Mouse (Mus musculus) kidney, postnatal 14 days (tissue): ENCODE measurements at regions not wholly inside any gene's neighbourhood (a gene's known extent, or its start where the extent isn't known, plus 50 kb on each side); places are given as distances from the start of the nearest gene placed in this dataset.
"Not testable (repeated sequence)": the region's sequence is repeated elsewhere in the genome, so short reads cannot be mapped to it uniquely, and the experiment has no call there.

Experiments
- DNase-seq: peaks from one replicate; pipeline ENCODE4 v3.0.0; 2022; ENCODE audit warnings: mixed read lengths

GRCm38 (mm10) chr12:65424506-65424905 lies 199.2 kb downstream of the Wdr20rt start:
- DNase-seq = no peak

- no peak for DNase-seq
Measured at GRCm38 (mm10) chr12:65425440-65425839, 200.1 kb downstream of the Wdr20rt start.

- no peak for DNase-seq
Measured at GRCm38 (mm10) chr12:65426884-65427283, 201.6 kb downstream of the Wdr20rt start.

- no peak for DNase-seq
Measured at GRCm38 (mm10) chr12:65428214-65428981, 203.1 kb downstream of the Wdr20rt start.

- no peak for DNase-seq
Measured at GRCm38 (mm10) chr12:65450845-65451244, 225.5 kb downstream of the Wdr20rt start.

GRCm38 (mm10) chr12:65455683-65456082 lies 230.4 kb downstream of the Wdr20rt start:
- no peak for DNase-seq

- DNase-seq = no peak
Measured at GRCm38 (mm10) chr12:65456956-65457355, 231.6 kb downstream of the Wdr20rt start.

- no peak for DNase-seq
Measured at GRCm38 (mm10) chr12:65464246-65464645, 238.9 kb downstream of the Wdr20rt start.

- not testable (repeated sequence) for DNase-seq
Measured at GRCm38 (mm10) chr12:65478674-65479073, 253.4 kb downstream of the Wdr20rt start.

GRCm38 (mm10) chr12:65480829-65481228 lies 255.5 kb downstream of the Wdr20rt start:
- no peak for DNase-seq

GRCm38 (mm10) chr12:65491092-65491491 lies 265.8 kb downstream of the Wdr20rt start:
- DNase-seq = no peak

- no peak for DNase-seq
Measured at GRCm38 (mm10) chr12:65494388-65495030, 269.2 kb downstream of the Wdr20rt start.

GRCm38 (mm10) chr12:65496613-65497012 lies 271.3 kb downstream of the Wdr20rt start:
- DNase-seq = no peak

GRCm38 (mm10) chr12:65497602-65498001 lies 272.3 kb downstream of the Wdr20rt start:
- no peak for DNase-seq

- DNase-seq = no peak
Measured at GRCm38 (mm10) chr12:65501459-65501858, 276.1 kb downstream of the Wdr20rt start.

GRCm38 (mm10) chr12:65502045-65502444 lies 276.7 kb downstream of the Wdr20rt start:
- DNase-seq = no peak

GRCm38 (mm10) chr12:65513070-65513469 lies 287.8 kb downstream of the Wdr20rt start:
- no peak for DNase-seq

GRCm38 (mm10) chr12:65534142-65534690 lies 308.9 kb downstream of the Wdr20rt start:
- DNase-seq = no peak

GRCm38 (mm10) chr12:65548301-65548700 lies 323.0 kb downstream of the Wdr20rt start:
- no peak for DNase-seq

- no peak for DNase-seq
Measured at GRCm38 (mm10) chr12:65552230-65552629, 326.9 kb downstream of the Wdr20rt start.

GRCm38 (mm10) chr12:65559036-65559435 lies 333.7 kb downstream of the Wdr20rt start:
- DNase-seq = no peak

GRCm38 (mm10) chr12:65559809-65560208 lies 334.5 kb downstream of the Wdr20rt start:
- DNase-seq = no peak

GRCm38 (mm10) chr12:65571633-65572032 lies 346.3 kb downstream of the Wdr20rt start:
- DNase-seq = no peak

GRCm38 (mm10) chr12:65593559-65593958 lies 368.2 kb downstream of the Wdr20rt start:
- no peak for DNase-seq
